Comparison of ENCODE assay signal across 16 mouse cellular contexts in genomic region chr1:91419862-91420600, GRCm38 (mm10). TPM values are rescaled to one million over a fixed set of nuclear protein-coding genes. Genes with fewer than 3 reads are reported as not detected.
A peak's percentile ranks its signal among the peaks of the same experiment; 100 is the strongest.
DNase-seq lines count a peak whose midpoint lies in the region; ATAC-seq and TF ChIP-seq lines count a peak whose summit lies in the region.
"Had no signal": no experiment of that assay in that cellular context is flagged by ENCODE, and none has a peak within 500 bp of the region (broad histone marks: within the 10 kb centered on the region; RNA-seq: fewer than 3 reads in every experiment).

No protein-coding gene starts in this region.

- no peak overlapping the region for H3K4me2 ChIP-seq in hindbrain, embryonic 14.5 days (replicated peaks)
- H3K4me2 ChIP-seq in midbrain, embryonic 16.5 days (ENCODE audit: low read length): no peak overlapping the region
- H3K4me2 ChIP-seq in intestine, postnatal 0 days (replicated peaks; ENCODE audit: low read depth): no peak overlapping the region
- H3K4me2 ChIP-seq in forebrain, embryonic 15.5 days (replicated peaks): no peak overlapping the region
- H3K4me2 ChIP-seq: lung, embryonic 14.5 days; midbrain, embryonic 11.5 days had no signal

- no peak overlapping the region for H3K4me3 ChIP-seq in hindbrain, embryonic 10.5 days
- no peak overlapping the region for H3K4me3 ChIP-seq in hindbrain, embryonic 14.5 days (replicated peaks; ENCODE audit: low read length)
- no peak overlapping the region for H3K4me3 ChIP-seq in midbrain, embryonic 10.5 days
- H3K4me3 ChIP-seq in midbrain, embryonic 16.5 days (ENCODE audit: low read depth, low read length): no peak overlapping the region
- no peak overlapping the region for H3K4me3 ChIP-seq in intestine, postnatal 0 days (ENCODE audit: low read depth, low read length)
- no peak overlapping the region for H3K4me3 ChIP-seq in forebrain, embryonic 15.5 days
- H3K4me3 ChIP-seq: heart, adult 2 months had no signal

- DNase-seq in hindbrain, embryonic 10.5 days (ENCODE audit: low spot score): peak; percentile 16
- DNase-seq in hindbrain, embryonic 14.5 days (ENCODE audit: low spot score): no peak
- no peak for DNase-seq in midbrain, embryonic 10.5 days (ENCODE audit: low spot score)
- no peak for DNase-seq in right cerebral cortex, postnatal 25 days
- DNase-seq: cerebellum, adult 11-12 months; cerebellum, postnatal 25 days; embryo, embryonic 11 days; heart, adult 2 months; lung, embryonic 14.5 days; thymus, postnatal 36 days had no signal

- peaks cover 34% of the 10 kb centered on the region for H3K4me1 ChIP-seq in hindbrain, embryonic 10.5 days (replicated peaks)
- H3K4me1 ChIP-seq in hindbrain, embryonic 14.5 days (replicated peaks; ENCODE audit: control insufficient read depth, insufficient read depth, low read length): 0 out of 2 replicates have a peak, but pooled peaks cover 5% of the 10 kb centered on the region
- peaks cover 23% of the 10 kb centered on the region for H3K4me1 ChIP-seq in midbrain, embryonic 10.5 days
- H3K4me1 ChIP-seq in midbrain, embryonic 16.5 days (ENCODE audit: control insufficient read depth, insufficient read depth, low read length): peaks cover 4% of the 10 kb centered on the region; the same call in 1 of the 2 replicates
- H3K4me1 ChIP-seq in intestine, postnatal 0 days (replicated peaks; ENCODE audit: control insufficient read depth, insufficient read depth, low read length): no peaks in the 10 kb centered on the region
- H3K4me1 ChIP-seq in forebrain, embryonic 15.5 days: peaks cover 5% of the 10 kb centered on the region

- TF ChIP-seq CTCF in intestine, postnatal 0 days (IDR thresholded peaks at IDR 0.05; ENCODE audit: low read depth): no peak

- no peak for ATAC-seq in hindbrain, embryonic 14.5 days (ENCODE audit: low FRiP score)
- ATAC-seq in midbrain, embryonic 16.5 days: no peak
- ATAC-seq in intestine, postnatal 0 days: 0 out of 2 replicates have a peak, but pooled peaks have one; percentile 14
- ATAC-seq in forebrain, embryonic 15.5 days (replicated peaks): no peak
- ATAC-seq: inflammation-experienced regulatory T-cells, adult 6 months had no signal

- H3K36me3 ChIP-seq in hindbrain, embryonic 10.5 days: no peaks in the 10 kb centered on the region; the same call in 1 of the 2 replicates
- H3K36me3 ChIP-seq in hindbrain, embryonic 14.5 days (replicated peaks; ENCODE audit: control insufficient read depth, insufficient read depth): peaks cover 28% of the 10 kb centered on the region
- 0 out of 2 replicates have a peak, but pooled peaks cover 5% of the 10 kb centered on the region for H3K36me3 ChIP-seq in midbrain, embryonic 10.5 days
- H3K36me3 ChIP-seq in midbrain, embryonic 16.5 days (ENCODE audit: control insufficient read depth, insufficient read depth, low read length): peaks cover 4% of the 10 kb centered on the region; the same call in 1 of the 2 replicates
- H3K36me3 ChIP-seq in intestine, postnatal 0 days (ENCODE audit: control insufficient read depth, insufficient read depth): peaks cover 83% of the 10 kb centered on the region
- H3K36me3 ChIP-seq in forebrain, embryonic 15.5 days: peaks cover 6% of the 10 kb centered on the region; the same call in 1 of the 2 replicates

- WGBS in hindbrain, embryonic 10.5 days: 68% methylated on average over 10 of the region's 10 CpGs
- 60% methylated on average over 10 of the region's 10 CpGs for WGBS in hindbrain, embryonic 14.5 days
- WGBS in midbrain, embryonic 10.5 days: 77% methylated on average over 10 of the region's 10 CpGs
- 66% methylated on average over 10 of the region's 10 CpGs for WGBS in midbrain, embryonic 16.5 days
- 68% methylated on average over 10 of the region's 10 CpGs for WGBS in intestine, postnatal 0 days
- 67% methylated on average over 10 of the region's 10 CpGs for WGBS in forebrain, embryonic 15.5 days

- H3K27me3 ChIP-seq in hindbrain, embryonic 10.5 days (ENCODE audit: insufficient read depth, poor library complexity, severe bottlenecking): no peaks in the 10 kb centered on the region
- H3K27me3 ChIP-seq in hindbrain, embryonic 14.5 days (ENCODE audit: control insufficient read depth, insufficient read depth, low read length): no peaks in the 10 kb centered on the region
- peaks cover 5% of the 10 kb centered on the region; the same call in 1 of the 2 replicates for H3K27me3 ChIP-seq in midbrain, embryonic 10.5 days (ENCODE audit: low read depth, poor library complexity, severe bottlenecking)
- H3K27me3 ChIP-seq in midbrain, embryonic 16.5 days (ENCODE audit: control insufficient read depth, insufficient read depth, low read depth, low read length): no peaks in the 10 kb centered on the region
- H3K27me3 ChIP-seq in intestine, postnatal 0 days (replicated peaks; ENCODE audit: control insufficient read depth, insufficient read depth, low read length): no peaks in the 10 kb centered on the region
- no peaks in the 10 kb centered on the region for H3K27me3 ChIP-seq in forebrain, embryonic 15.5 days

- H3K27ac ChIP-seq in hindbrain, embryonic 10.5 days: peak overlapping the region; percentile 56; the same call in 1 of the 2 replicates
- no peak overlapping the region for H3K27ac ChIP-seq in hindbrain, embryonic 14.5 days
- H3K27ac ChIP-seq in midbrain, embryonic 10.5 days (replicated peaks): peak overlapping the region; percentile 63; the same call in 1 of the 2 replicates
- H3K27ac ChIP-seq in midbrain, embryonic 16.5 days (ENCODE audit: low read length): no peak overlapping the region
- H3K27ac ChIP-seq in intestine, postnatal 0 days (ENCODE audit: low read depth, low read length): no peak overlapping the region
- H3K27ac ChIP-seq in forebrain, embryonic 15.5 days (replicated peaks): no peak overlapping the region
- H3K27ac ChIP-seq: heart, adult 2 months; macrophage had no signal

- H3K9ac ChIP-seq in hindbrain, embryonic 14.5 days: no peak overlapping the region
- no peak overlapping the region for H3K9ac ChIP-seq in midbrain, embryonic 16.5 days (ENCODE audit: low read depth, low read length)
- no peak overlapping the region for H3K9ac ChIP-seq in intestine, postnatal 0 days (ENCODE audit: low read depth, low read length)
- H3K9ac ChIP-seq in forebrain, embryonic 15.5 days (replicated peaks): no peak overlapping the region
- H3K9ac ChIP-seq: lung, embryonic 14.5 days had no signal

- no peaks in the 10 kb centered on the region for H3K9me3 ChIP-seq in hindbrain, embryonic 10.5 days
- H3K9me3 ChIP-seq in hindbrain, embryonic 14.5 days (ENCODE audit: control insufficient read depth, low read length): no peaks in the 10 kb centered on the region
- no peaks in the 10 kb centered on the region for H3K9me3 ChIP-seq in midbrain, embryonic 10.5 days (replicated peaks)
- no peaks in the 10 kb centered on the region for H3K9me3 ChIP-seq in midbrain, embryonic 16.5 days (replicated peaks; ENCODE audit: control insufficient read depth, low read length, poor library complexity, severe bottlenecking)
- no peaks in the 10 kb centered on the region for H3K9me3 ChIP-seq in intestine, postnatal 0 days (ENCODE audit: control insufficient read depth)
- H3K9me3 ChIP-seq in forebrain, embryonic 15.5 days: no peaks in the 10 kb centered on the region

RNA-seq across cellular contexts. Expression of gene Hes6, which starts 6.2 kb away (rescaled TPM):
- polyA plus RNA-seq in hindbrain, embryonic 10.5 days (2016; fragmentation: Nextera tagmentation; extraction: Ambion mirVana): 285 and 401 TPM in 2 replicates
- 125 and 129 TPM in 2 replicates for polyA plus RNA-seq in hindbrain, embryonic 14.5 days (2014; fragmentation: Nextera tagmentation; extraction: Ambion mirVana)
- 213 and 329 TPM in 2 replicates for polyA plus RNA-seq in midbrain, embryonic 10.5 days (2016; fragmentation: Nextera tagmentation; extraction: Ambion mirVana)
- 153 and 173 TPM in 2 replicates for polyA plus RNA-seq in midbrain, embryonic 16.5 days (2015; fragmentation: Nextera tagmentation; extraction: Ambion mirVana)
- polyA plus RNA-seq in intestine, postnatal 0 days (2015; fragmentation: Nextera tagmentation; extraction: Ambion mirVana): 84.1 and 84.8 TPM in 2 replicates
- polyA plus RNA-seq in forebrain, embryonic 15.5 days (2015; fragmentation: Nextera tagmentation; extraction: Ambion mirVana): 260 and 267 TPM in 2 replicates

RNA-seq across cellular contexts. Expression of gene Ilkap, which starts 21.4 kb away (rescaled TPM):
- 165 and 173 TPM in 2 replicates for polyA plus RNA-seq in hindbrain, embryonic 10.5 days (2016; fragmentation: Nextera tagmentation; extraction: Ambion mirVana)
- polyA plus RNA-seq in hindbrain, embryonic 14.5 days (2014; fragmentation: Nextera tagmentation; extraction: Ambion mirVana): 132 and 143 TPM in 2 replicates
- polyA plus RNA-seq in midbrain, embryonic 10.5 days (2016; fragmentation: Nextera tagmentation; extraction: Ambion mirVana): 173 and 177 TPM in 2 replicates
- polyA plus RNA-seq in midbrain, embryonic 16.5 days (2015; fragmentation: Nextera tagmentation; extraction: Ambion mirVana): 141 and 143 TPM in 2 replicates
- polyA plus RNA-seq in intestine, postnatal 0 days (2015; fragmentation: Nextera tagmentation; extraction: Ambion mirVana): 51.2 TPM in 2 replicates
- polyA plus RNA-seq in forebrain, embryonic 15.5 days (2015; fragmentation: Nextera tagmentation; extraction: Ambion mirVana): 167 and 177 TPM in 2 replicates

RNA-seq across cellular contexts. Expression of gene Per2, which starts 39.1 kb away (rescaled TPM):
- polyA plus RNA-seq in hindbrain, embryonic 10.5 days (2016; fragmentation: Nextera tagmentation; extraction: Ambion mirVana): 1.9 and 2.4 TPM in 2 replicates
- polyA plus RNA-seq in hindbrain, embryonic 14.5 days (2014; fragmentation: Nextera tagmentation; extraction: Ambion mirVana): 3.5 and 5.2 TPM in 2 replicates
- 2.5 and 4.0 TPM in 2 replicates for polyA plus RNA-seq in midbrain, embryonic 10.5 days (2016; fragmentation: Nextera tagmentation; extraction: Ambion mirVana)
- 4.5 and 5.1 TPM in 2 replicates for polyA plus RNA-seq in midbrain, embryonic 16.5 days (2015; fragmentation: Nextera tagmentation; extraction: Ambion mirVana)
- polyA plus RNA-seq in intestine, postnatal 0 days (2015; fragmentation: Nextera tagmentation; extraction: Ambion mirVana): 7.2 and 7.9 TPM in 2 replicates
- 4.5 and 5.4 TPM in 2 replicates for polyA plus RNA-seq in forebrain, embryonic 15.5 days (2015; fragmentation: Nextera tagmentation; extraction: Ambion mirVana)

RNA-seq across cellular contexts. Expression of gene Erfe, which starts 53.8 kb away (rescaled TPM):
- 0.85 and 1.7 TPM in 2 replicates for polyA plus RNA-seq in hindbrain, embryonic 10.5 days (2016; fragmentation: Nextera tagmentation; extraction: Ambion mirVana)
- polyA plus RNA-seq in hindbrain, embryonic 14.5 days (2014; fragmentation: Nextera tagmentation; extraction: Ambion mirVana): 0.66 TPM in 1 of 2 replicates, not detected in the other
- 0.42 and 1.2 TPM in 2 replicates for polyA plus RNA-seq in midbrain, embryonic 10.5 days (2016; fragmentation: Nextera tagmentation; extraction: Ambion mirVana)
- polyA plus RNA-seq in midbrain, embryonic 16.5 days (2015; fragmentation: Nextera tagmentation; extraction: Ambion mirVana): 0.18 and 0.25 TPM in 2 replicates
- polyA plus RNA-seq in intestine, postnatal 0 days (2015; fragmentation: Nextera tagmentation; extraction: Ambion mirVana): 2.7 and 3.1 TPM in 2 replicates
- polyA plus RNA-seq in forebrain, embryonic 15.5 days (2015; fragmentation: Nextera tagmentation; extraction: Ambion mirVana): 0.20 TPM in 2 replicates
- polyA plus RNA-seq: inflammation-experienced regulatory T-cells, adult 6 months; macrophage had no signal

Comparison
In these comparisons a context has a peak if more than half of its experiments do, and no peak if none do; other contexts are left out.
1. H3K27ac ChIP-seq: peak in hindbrain, embryonic 10.5 days (single experiment) and midbrain, embryonic 10.5 days (single experiment); none in hindbrain, embryonic 14.5 days (single experiment), midbrain, embryonic 16.5 days (single experiment), intestine, postnatal 0 days (single experiment) and forebrain, embryonic 15.5 days (single experiment).